Mouse (Mus musculus): ENCODE measurements around the gene Fcrls. TPM values are rescaled to one million over a fixed set of nuclear protein-coding genes. Genes with fewer than 3 reads are reported as not detected.

Gene Fcrls
- 0.32 TPM for polyA plus RNA-seq (2017; shearing (Covaris generic))

DNA sequence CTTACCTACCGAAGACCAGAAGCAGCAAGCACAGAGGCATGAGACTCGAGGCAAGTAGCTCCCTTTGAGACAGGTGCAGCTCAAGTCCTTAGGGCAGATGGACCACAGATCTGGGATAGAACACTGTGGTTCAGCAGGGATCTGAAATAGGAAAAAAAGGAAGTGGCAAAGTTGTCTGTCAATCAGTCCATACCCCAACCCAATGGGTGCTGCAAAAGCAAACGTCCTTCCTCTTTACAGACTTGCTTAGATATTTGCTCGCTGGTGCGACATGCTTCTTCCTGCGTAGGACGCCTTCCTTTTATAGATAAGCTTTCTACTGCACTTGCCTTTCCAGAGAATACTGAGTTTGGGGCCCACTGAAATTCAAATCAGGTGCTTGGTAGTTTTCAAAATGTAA is at the start of gene Fcrls:
Gene Fcrls, minus strand, starts transcription at position 303 of the 400 bp plus-strand sequence.

Other genes starting within 250 kb of the Fcrls start
- not detected for gene Kirrel, start 89.0 kb downstream of the Fcrls start, polyA plus RNA-seq (2017; shearing (Covaris generic))
- gene Cd5l, start 94.1 kb upstream of the Fcrls start, polyA plus RNA-seq (2017; shearing (Covaris generic)) = 0.19 TPM
- gene Fcrl1, start 112.6 kb upstream of the Fcrls start, polyA plus RNA-seq (2017; shearing (Covaris generic)) = 12.3 TPM
- not detected for gene Fcrl5, start 172.0 kb upstream of the Fcrls start, polyA plus RNA-seq (2017; shearing (Covaris generic))

Data from effector memory CD4-positive, alpha-beta T cell, adult 5 months (primary cell).